Mouse (Mus musculus) CD4-positive, CD25-positive, alpha-beta regulatory T cell, adult 2 months (primary cell): Measurements from ENCODE around the gene Ap1m1.
A peak's percentile ranks its signal among the peaks of the same experiment; 100 is the strongest.

ENCODE experiments used
- DNase-seq: peaks from one replicate; pipeline ENCODE4 v3.0.0-alpha.2; 2012; ENCODE audit warnings: low read depth, low spot score

The Ap1m1 gene

DNA sequence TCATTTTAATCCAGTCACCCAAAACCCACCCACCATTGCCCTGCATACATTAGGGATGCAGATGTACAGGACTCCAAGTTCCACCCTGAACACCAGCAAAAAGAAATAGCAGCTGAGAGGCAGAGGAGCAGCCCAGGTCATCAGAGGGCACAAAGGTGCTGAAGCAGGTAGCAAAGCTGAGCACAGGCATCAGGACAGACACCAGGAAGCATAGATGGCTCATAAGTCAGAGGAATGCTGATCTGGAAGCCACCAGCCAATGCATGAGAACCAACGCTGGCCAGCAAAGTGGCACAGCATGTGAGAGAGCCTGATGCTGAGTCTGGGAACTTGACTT lies 18.1 kb downstream of the Ap1m1 start:
- DNase-seq, result no peak

DNA sequence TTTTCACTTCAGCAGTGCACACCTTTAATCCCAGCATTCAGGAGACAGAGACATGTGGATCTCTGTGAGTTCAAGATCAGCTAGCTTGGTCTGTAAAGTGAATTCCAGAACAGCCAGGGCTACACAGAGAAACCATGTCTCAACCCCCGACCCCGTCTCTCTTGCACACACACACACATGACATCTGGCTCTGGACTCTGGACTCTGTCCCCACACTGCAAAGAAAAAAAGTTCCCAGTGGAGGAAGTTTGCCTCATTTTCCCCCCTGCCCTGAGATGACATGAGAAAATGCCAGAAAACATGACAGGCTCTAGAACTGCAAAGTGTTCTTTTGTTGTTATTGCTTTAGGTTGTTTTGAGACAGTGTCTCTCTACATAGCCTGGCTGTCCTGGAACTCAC lies 20.0 kb downstream of the Ap1m1 start:
- no peak for DNase-seq

DNA sequence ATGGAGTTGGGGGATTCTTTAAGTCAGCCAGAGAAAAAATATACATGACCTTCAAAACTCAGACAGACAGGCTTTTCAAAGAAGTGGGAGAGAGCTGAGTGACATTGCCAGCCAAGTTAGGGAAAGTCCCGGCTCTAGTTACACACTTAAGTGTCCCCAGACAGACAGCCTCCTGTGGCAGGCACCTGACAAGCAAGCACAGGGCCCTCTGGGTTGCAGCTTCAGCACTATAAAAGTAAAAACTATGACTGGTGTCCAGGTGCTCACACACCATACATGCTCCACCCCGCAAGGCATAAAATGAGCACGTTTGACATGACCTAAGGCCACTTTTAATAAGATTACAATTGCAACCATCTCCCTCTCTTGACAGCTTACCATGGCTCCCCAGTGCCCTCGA lies 20.8 kb downstream of the Ap1m1 start:
- DNase-seq, result peak; percentile 78

DNA sequence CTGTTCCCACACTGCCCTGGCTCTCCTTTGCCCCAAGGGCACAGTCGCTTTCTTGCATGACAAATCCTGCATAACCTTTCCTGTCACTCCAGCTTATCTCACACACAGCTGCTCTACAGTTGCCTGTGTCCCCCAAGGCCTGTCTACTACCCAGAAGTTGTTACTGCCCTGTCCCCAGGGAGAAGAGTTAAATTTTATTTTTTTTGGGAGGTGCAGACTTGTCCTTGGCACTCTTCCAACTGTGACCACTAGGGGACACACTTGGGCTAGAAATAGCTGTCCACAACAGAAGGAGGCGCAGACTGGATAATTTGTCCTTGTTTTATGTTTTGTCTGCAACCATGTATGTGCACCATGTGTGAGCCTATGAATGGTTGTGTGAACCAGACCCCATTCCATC lies 21.2 kb downstream of the Ap1m1 start:
- peak; percentile 91 for DNase-seq

DNA sequence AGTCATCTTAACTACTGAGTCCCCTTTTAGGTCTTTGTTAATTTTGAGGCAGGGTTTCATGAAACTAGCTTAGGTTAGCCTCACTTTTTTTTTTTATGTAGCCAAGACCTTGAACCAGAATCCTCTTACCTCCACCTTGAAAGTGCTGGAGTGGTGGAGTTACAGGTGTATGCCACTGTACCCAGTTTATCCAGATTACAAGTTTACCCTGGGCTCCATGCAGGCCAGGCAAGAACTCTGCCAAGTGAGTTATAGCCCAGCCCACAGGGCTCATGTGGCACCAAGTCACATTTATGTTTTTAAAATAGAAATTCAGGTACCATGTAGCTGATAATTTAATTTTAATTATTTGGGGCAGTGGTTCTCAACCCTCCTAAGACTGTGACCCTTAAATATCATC lies 21.6 kb downstream of the Ap1m1 start:
- DNase-seq, result no peak

DNA sequence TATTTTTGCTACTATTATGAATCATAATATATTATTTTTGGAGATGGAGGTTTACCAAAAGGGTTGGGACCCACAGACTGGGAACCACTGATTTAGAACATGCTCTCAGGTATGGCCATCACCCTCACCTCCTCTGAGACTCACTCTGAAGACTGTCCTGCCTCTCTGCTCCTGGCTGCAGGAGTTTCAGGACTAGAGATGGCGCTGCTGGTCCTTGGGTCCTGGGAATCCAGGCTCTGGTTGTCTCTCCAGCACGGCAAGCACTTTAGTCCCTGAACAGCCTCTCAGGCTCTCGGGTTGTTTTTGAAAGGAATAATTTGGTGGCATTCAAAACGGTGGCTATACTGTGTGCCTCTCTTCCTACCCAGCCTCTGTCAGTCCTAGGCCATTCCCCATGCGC lies 22.1 kb downstream of the Ap1m1 start:
- no peak for DNase-seq

DNA sequence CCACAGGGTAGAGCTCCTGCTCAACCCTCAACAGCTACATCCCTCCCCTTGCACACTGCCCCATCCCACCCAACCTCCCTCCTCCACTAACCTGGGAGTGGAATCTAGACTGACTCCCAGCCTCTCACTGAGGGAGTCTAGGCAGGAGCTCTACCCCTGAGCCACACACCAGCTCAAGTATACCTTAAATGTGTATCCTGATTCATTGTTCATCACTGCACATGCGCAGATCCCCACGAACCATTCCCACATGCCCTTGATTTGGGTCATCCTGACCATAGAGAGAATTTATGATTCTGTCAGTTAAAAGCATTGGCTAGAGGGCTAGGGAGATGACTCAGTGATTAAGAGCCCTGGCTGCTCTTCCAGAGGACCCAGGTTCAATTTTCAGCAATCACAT lies 22.9 kb downstream of the Ap1m1 start:
- DNase-seq, result no peak

DNA sequence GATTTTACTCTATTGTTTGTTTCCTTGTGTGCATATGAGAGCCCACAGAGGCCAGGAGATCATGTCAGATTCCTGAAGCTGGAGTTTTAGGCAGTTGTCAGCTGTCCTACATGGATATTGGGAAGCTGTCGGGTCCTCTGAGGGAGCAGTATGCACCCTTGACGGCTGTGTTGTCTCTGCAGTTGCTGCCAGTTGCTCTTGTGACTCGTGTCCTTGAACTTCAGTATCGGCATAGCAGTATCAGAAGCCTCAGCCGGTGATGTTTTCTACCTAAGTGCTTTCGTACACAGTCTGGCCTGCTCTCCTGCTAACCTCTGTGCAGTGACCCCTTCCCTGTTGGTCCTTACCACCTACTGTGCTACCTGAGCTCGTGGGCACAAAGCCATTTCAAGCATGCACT lies 23.6 kb downstream of the Ap1m1 start:
- DNase-seq, result no peak

DNA sequence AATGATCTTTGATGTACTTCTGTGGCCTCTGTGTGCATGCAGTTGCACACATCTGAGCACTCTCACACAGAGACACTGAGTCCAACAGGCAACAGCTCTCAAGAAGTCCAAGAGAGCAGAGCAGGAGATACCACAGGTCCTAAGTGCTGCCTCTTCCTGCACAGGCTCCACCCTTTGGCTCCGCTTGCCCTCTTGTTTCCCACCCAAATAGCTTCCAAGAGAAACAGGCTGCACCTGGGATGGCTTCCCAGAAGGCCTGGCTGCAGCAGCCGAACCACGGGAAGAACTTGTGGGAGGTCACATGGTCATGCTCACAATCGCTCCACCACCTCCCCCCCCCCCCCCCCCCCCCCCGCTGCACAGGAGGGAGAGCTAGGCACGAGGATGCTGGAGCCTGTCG lies 25.5 kb downstream of the Ap1m1 start:
- DNase-seq, result no peak

DNA sequence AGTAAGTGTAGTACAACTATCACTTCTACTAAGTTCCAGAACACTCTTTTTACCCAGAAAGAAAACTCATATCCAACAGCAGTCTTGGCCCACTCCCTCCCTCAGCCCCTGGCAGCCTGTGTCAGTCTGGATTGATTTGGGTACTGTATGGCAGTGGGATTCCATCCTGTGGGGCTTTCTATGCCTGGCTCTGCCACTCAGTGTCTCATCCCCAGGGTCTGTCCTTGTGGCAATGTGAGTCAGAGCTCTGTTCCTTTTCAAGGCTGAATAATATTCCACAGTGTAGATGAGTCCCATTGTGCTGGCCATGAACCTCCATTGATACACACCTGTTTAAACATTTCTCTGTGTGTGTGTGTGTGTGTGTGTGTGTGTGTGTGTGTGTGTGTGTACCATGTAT lies 26.9 kb downstream of the Ap1m1 start:
- DNase-seq, result no peak

DNA sequence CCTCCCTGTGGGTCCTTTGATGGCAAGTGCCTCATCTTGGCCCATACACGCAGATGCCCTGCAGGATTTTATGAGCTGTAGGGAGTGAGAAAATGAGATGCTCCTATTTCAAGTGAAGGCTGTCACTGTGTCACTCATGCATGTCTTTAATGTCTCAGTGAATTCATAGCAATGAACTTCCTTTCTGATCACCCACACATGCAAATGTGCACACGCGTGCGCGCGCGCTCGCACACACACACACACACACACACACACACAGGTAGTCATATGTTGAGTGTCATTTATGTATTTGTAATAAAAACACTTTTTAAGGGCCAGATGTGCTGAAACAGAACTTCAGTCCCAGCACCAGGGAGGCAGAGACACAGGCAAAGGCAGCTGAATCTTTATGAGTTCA lies 27.3 kb downstream of the Ap1m1 start:
- no peak for DNase-seq

DNA sequence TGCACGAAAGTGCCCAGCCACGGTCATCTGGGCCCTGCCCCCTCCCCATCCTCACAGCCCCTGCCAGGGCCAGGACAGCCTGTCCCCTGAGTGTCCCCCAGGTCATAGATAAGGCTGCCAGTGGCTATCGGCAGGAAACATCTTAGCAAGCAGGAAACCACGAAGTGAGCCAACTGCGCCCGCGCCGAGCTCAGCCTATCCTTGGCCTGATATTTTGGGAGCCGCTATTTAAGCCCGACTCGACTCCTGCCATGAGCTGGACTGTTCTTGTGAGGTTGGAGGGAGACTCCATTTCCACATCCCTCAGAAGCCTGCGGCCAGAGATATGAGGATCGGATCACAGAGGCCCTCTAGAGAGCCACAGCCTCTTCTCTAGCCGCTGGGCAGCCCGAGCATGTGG lies 28.5 kb downstream of the Ap1m1 start:
- peak; percentile 49 for DNase-seq

DNA sequence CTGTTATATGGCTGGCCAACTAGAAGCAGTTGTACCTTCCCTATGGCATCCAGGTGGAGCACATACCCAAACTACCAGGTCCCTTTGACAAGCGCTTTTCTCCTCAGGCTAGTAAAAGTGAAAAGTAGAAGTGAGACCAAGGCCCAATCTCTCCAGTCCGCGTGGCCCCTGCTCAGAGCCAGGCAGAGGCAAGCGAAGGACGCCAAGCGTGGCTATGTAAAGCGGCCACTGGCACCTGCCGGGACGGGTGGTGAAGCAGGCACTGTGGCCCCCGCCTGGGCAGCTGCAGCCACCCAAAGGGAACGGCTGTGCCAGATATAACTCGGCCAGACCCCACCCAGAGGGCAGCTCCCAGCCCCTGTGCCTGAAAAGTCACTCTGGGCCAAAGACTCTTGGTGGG lies 30.8 kb downstream of the Ap1m1 start:
- no peak for DNase-seq

DNA sequence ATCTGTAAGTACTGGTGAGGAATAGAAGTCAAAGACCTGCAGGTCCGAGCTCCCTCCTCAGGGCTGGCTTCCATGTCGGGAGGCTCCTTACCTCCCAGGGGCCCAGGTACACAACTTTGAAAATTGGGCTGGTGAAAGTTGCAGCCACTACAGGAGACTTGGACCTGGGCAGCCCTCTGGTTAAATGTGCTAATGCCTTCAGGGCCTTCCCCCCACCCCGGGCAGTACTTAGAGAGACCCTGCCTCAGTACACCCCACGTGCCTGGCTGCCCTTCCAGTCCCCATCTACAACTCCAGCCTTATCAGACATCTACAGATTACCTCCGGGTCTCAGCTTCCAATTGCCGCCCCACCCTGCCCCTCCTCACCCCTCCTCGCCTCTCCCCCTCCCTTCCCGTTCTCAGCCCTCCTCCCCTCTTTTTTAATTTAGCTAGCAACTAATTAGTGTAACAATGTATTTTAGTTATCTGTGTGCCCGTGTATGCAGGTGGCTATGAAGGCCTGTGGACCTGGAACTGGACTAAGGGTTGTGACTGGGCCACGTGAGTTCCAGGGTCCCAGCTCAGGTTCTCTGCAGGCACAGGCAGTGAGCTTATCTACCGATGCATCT lies 31.3 kb downstream of the Ap1m1 start:
- no peak for DNase-seq

DNA sequence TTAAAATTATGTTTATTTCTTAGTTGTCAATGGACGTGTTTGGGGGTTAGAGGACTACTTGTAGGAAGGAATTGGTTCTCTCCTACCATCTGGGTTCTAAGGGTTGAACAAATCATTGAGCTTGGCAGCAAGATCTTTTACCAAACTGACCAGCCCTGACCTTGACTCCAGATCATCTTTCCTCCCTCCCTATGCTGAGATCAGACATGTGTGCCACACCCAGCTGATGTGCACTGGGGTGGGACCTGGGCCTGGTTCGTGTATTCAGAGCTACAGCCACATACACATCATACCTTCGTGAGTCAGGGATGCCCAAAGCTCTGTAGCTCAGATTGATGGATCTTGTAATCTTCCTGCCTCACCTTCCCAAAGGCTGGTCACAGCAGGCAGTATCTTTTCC lies 31.9 kb downstream of the Ap1m1 start:
- DNase-seq, result no peak

DNA sequence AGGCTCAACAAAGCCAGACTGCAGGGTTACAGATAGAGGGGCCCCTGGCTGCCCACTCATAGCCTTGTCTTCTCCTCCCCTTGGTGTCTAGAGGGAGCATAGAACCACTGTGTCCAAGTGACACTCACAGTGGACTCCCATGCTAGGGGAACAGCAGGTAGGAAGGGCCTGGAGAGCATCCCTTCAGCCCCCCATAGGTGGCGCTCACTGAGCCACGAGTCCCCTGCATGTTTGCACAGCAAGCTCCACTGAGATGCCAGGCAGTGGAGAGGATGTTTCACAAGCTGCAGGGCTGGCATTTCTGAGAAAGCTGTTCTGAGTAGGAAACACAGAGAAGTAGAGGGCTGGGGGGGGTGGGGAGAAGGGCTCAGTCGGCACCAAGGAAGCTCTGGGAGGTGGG lies 32.5 kb downstream of the Ap1m1 start:
- peak; percentile 90 for DNase-seq

DNA sequence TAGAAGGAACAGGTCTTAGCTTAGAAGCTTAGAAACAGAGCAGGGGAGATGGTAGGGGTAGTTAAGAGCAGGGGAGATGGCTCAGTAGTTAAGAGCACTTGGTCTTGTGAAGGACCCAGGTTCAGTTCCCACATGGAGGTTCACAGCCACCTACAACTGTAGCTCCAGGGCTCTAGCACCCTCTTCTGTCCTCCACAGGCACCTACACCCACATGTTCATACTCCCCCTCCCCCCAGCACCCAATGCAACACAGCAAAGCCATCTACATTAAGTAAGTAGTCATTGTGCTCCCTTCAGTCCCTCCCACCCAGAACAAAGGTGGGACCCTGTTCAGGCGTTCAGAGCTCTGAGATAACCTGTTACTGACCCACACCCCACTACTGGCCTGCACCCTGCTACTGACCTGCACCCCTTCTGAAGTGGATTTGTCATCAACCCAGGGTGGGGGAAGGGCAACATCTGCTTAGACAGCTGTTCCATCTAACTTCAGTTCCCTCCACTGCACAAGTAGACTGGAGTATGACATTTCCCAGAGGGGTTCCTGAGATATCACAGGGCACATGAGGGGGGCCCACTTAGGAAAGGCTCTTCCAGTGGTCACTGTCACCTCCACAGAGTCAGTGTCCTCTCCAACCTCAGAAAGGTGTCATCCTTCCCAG lies 33.4 kb downstream of the Ap1m1 start:
- DNase-seq, result peak; percentile 50

DNA sequence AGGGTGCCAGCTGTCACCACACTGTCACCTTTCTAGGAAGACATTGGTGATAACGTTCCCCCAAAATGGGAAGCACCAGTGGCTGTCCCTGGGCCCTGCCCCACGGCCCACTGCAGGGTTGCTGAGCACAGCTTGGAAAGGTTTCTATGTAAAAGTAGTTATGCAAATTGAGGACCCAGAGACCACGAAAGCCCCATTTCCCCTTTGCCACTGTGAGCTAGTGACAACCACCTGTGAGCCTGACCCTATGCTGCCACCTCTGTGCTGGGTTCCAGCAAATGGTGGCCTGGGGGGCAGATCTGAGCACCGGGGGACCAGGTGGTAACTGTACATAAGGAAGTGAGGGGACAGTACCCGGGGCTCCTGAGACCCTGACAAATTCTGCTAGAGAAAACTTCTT lies 34.0 kb downstream of the Ap1m1 start:
- DNase-seq, result no peak

DNA sequence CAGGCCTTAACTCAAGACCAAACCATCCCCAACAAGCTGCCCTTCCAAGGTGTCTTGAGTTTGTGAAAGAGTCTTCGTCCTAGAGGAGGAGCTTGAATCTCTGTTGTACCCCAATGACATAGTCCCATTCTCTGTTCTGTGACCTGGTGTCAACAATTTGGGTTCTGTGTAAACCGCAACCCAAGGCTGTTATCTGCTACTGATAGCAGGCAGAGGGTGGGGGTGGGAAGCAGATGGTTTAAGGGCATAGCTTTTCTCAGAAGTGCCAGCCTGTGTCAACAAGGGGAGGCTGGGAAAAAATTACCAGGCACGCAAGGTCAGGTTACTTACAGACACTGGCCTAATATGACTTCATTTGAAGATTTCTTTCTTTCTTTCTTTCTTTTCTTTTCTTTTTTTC lies 37.4 kb downstream of the Ap1m1 start:
- DNase-seq, result peak; percentile 81

DNA sequence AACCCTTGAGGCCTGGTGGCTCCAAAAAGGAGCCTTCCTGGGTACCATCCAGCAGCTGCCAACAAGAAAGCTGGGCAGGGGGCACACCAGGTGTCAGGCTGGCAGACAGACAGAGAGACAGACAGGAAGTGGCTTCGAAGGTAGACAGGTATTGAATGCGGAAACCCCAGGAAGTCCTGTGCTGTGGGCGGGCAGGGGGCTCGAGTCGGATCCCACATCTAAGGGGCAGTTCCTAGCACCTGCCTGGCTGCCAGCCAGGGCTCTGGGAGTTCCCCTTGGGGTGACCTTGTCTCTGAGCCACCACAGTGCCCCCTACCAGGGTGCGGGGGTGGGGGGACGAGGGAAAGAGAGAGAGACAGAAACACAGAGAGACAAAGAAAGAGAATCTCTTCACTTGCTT lies 39.3 kb downstream of the Ap1m1 start:
- DNase-seq, result peak; percentile 88

DNA sequence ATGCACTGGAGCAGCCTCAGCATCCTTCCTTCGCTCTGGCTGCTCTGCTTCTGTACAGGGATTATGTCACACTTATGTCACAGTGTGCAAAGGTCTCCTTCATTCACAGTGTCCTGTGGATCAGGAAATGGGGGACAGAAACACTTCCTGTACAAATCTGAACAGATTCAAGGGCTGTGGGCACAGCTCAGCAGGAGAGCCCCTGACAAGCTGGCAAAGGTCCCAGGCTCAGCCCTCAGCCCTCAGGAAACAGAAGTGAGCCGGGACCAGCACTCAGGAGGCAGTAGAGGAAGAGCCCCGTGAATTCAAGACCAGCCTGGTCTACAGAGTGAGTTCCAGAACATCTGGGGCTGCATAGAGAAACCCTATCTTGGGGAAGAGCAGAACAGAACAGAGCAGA lies 41.8 kb downstream of the Ap1m1 start:
- DNase-seq, result no peak

DNA sequence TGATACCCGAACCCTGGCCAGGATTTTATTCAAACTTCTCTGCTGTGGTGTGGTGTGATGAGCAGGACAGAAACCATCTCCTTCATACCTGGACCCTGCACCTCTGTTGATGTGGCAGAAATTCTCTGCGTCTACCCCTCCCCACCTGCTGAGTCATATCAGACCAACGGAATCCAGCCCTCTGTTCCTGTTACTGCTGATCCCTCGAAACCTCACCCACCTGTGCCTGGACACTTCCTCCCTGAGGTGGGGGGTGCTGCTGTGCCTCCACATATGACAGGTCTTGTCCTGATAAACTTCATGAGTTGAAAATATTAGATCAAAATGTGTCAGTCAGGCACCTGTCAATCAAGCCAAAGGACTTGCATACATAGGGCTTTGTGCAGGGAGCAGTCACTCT lies 45.5 kb downstream of the Ap1m1 start:
- no peak for DNase-seq

DNA sequence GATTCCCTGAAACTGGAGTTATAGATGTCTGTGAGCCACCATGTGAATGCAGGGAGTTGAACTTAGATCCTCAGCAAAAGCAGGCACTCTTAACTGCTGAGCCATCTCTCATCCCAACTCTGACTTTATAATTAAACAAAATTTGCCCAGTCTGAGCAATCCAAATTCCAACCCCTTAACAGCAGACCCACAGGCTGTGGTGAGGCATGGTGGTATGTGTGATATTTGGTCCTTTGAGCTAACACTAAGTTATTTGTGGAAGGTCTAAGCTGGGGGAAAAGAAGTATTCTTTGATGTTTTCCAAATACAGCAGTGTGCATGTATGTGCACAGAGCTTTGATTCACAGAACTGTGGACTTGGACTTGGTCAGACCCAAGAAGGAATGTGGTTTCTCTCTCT lies 49.2 kb downstream of the Ap1m1 start:
- no peak for DNase-seq

DNA sequence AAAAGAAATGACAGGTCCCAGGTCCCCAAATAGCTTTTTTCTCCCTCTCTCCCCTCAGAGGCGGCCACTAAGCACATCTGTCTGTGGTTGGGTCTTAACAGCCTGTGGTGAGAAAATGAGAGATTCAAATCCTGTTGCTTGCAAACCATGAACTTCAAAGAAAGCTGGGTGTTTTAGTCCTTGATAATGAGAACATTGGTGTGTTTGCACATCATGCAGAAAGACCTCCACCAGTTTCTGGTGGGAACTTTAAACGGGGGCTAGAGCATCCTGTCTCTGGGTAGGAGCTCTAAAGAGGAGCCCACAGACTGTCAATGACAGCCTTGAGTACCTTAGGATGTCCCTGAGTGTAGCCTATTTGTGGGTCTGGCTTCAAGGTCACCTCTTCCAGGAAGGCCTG lies 51.3 kb downstream of the Ap1m1 start:
- DNase-seq, result peak; percentile 40
